Comparison of ENCODE assay signal across 8 mouse cellular contexts in genomic region chr4:148060120-148061085, GRCm38 (mm10). TPM values are rescaled to one million over a fixed set of nuclear protein-coding genes. Genes with fewer than 3 reads are reported as not detected.
DNase-seq lines count a peak whose midpoint lies in the region; ATAC-seq and TF ChIP-seq lines count a peak whose summit lies in the region.

No protein-coding gene starts in this region.

- H3K9ac ChIP-seq in limb, embryonic 12.5 days (replicated peaks) = no peak overlapping the region

- no peaks in the 10 kb centered on the region; the same call in none of the 2 replicates for H3K36me3 ChIP-seq in testis, adult 2 months (ENCODE audit: control insufficient read depth, insufficient read depth, low read length)
- peaks cover 38% of the 10 kb centered on the region for H3K36me3 ChIP-seq in limb, embryonic 12.5 days

- intact Hi-C loops in left cerebral cortex, postnatal 36 days (cut with DNase I) = no loop called here

- peaks cover 5% of the 10 kb centered on the region; the same call in 1 of the 2 replicates for H3K4me1 ChIP-seq in testis, adult 2 months (ENCODE audit: control insufficient read depth, insufficient read depth, low read length)
- no peaks in the 10 kb centered on the region for H3K4me1 ChIP-seq in bone marrow macrophage, adult 2 months (ENCODE audit: control insufficient read depth, insufficient read depth, low read length)
- no peaks in the 10 kb centered on the region for H3K4me1 ChIP-seq in limb, embryonic 12.5 days (replicated peaks)

- DNase-seq in testis, postnatal 14 days (ENCODE audit: low spot score) = no peak
- DNase-seq in heart, postnatal 4 days = peak; percentile 71
- peak; percentile 15 to 33 for DNase-seq in natural killer cell, adult 2 months (ENCODE audit: low spot score in 2 of 2)
- DNase-seq in left cerebral cortex, postnatal 36 days (ENCODE audit: low spot score in 2 of 2) = no peak
- DNase-seq in spleen, postnatal 36 days (ENCODE audit: low spot score in 2 of 2) = no peak

- H3K4me2 ChIP-seq in limb, embryonic 12.5 days = no peak overlapping the region

- H3K27me3 ChIP-seq in testis, adult 2 months (ENCODE audit: control insufficient read depth, insufficient read depth, low read length) = no peaks in the 10 kb centered on the region
- H3K27me3 ChIP-seq in limb, embryonic 12.5 days = no peaks in the 10 kb centered on the region

- peak; percentile 64; the same call in 1 of the 2 replicates for TF ChIP-seq CTCF in testis, adult 2 months (IDR thresholded peaks at IDR 0.05; ENCODE audit: control insufficient read depth, insufficient read depth, insufficient replicate concordance, low read depth, low read length)
- TF ChIP-seq CTCF in bone marrow macrophage, adult 2 months (IDR thresholded peaks at IDR 0.05; ENCODE audit: low read depth, low read length) = peak; percentile 34; the same call in 1 of the 2 replicates

- no peak for TF ChIP-seq POLR2A in testis, adult 2 months (IDR thresholded peaks at IDR 0.05; ENCODE audit: control insufficient read depth, low read depth, low read length)
- TF ChIP-seq POLR2A in bone marrow macrophage, adult 2 months (IDR thresholded peaks at IDR 0.05; ENCODE audit: borderline replicate concordance, low read depth, low read length) = no peak

- no peak overlapping the region for H3K27ac ChIP-seq in testis, adult 2 months (ENCODE audit: control insufficient read depth, insufficient read depth, low read depth, low read length)
- H3K27ac ChIP-seq in bone marrow macrophage, adult 2 months (ENCODE audit: insufficient read depth, low read depth, low read length) = no peak overlapping the region
- no peak overlapping the region for H3K27ac ChIP-seq in limb, embryonic 12.5 days

- peak; percentile 54; the same call in 1 of the 2 replicates for ATAC-seq in limb, embryonic 12.5 days (ENCODE audit: insufficient number of reproducible peaks, insufficient read depth, low FRiP score, low TSS enrichment, low read depth)

- no peak overlapping the region for H3K4me3 ChIP-seq in testis, adult 2 months (ENCODE audit: control insufficient read depth, low read depth, low read length)
- H3K4me3 ChIP-seq in bone marrow macrophage, adult 2 months (ENCODE audit: insufficient read depth, low read length) = no peak overlapping the region
- H3K4me3 ChIP-seq in limb, embryonic 12.5 days (replicated peaks) = no peak overlapping the region

- WGBS in limb, embryonic 12.5 days = 52% methylated on average over 13 of the region's 13 CpGs

- H3K9me3 ChIP-seq in limb, embryonic 12.5 days = no peaks in the 10 kb centered on the region

RNA-seq across cellular contexts. Expression of gene Mthfr, which starts 21.5 kb away (rescaled TPM):
- 31.8 and 34.7 TPM in 2 replicates for polyA plus RNA-seq in testis, adult 2 months (2012; rRNA removed)
- polyA plus RNA-seq in bone marrow macrophage, adult 2 months (2012; ENCODE audit: insufficient read depth, insufficient read length, missing spikeins) = 59.0 and 67.2 TPM in 2 replicates
- total RNA-seq in heart, postnatal 4 days (2021) = 10 to 100 TPM; 14.1 to 14.3 TPM
- polyA plus RNA-seq in limb, embryonic 12.5 days (2016; fragmentation: Nextera tagmentation; extraction: Ambion mirVana) = 27.3 and 28.9 TPM in 2 replicates
- 10 to 100 TPM; 26.6 to 38.0 TPM for total RNA-seq in left cerebral cortex, postnatal 36 days (2021)

RNA-seq across cellular contexts. Expression of gene Clcn6, which starts 21.8 kb away (rescaled TPM):
- 9.8 and 12.7 TPM in 2 replicates for polyA plus RNA-seq in testis, adult 2 months (2012; rRNA removed)
- polyA plus RNA-seq in bone marrow macrophage, adult 2 months (2012; ENCODE audit: insufficient read depth, insufficient read length, missing spikeins) = 8.2 and 9.0 TPM in 2 replicates
- total RNA-seq in heart, postnatal 4 days (2021) = 10 to 100 TPM; 15.8 to 16.3 TPM
- polyA plus RNA-seq in limb, embryonic 12.5 days (2016; fragmentation: Nextera tagmentation; extraction: Ambion mirVana) = 8.5 and 8.8 TPM in 2 replicates
- 10 to 100 TPM; 77.1 to 79.7 TPM for total RNA-seq in left cerebral cortex, postnatal 36 days (2021)

RNA-seq across cellular contexts. Expression of gene Agtrap, which starts 27.4 kb away (rescaled TPM):
- polyA plus RNA-seq in testis, adult 2 months (2012; rRNA removed) = 45.2 and 45.4 TPM in 2 replicates
- 34.0 and 34.7 TPM in 2 replicates for polyA plus RNA-seq in bone marrow macrophage, adult 2 months (2012; ENCODE audit: insufficient read depth, insufficient read length, missing spikeins)
- total RNA-seq in heart, postnatal 4 days (2021) = 10 to 100 TPM; 24.8 to 27.4 TPM
- 11.2 and 12.0 TPM in 2 replicates for polyA plus RNA-seq in limb, embryonic 12.5 days (2016; fragmentation: Nextera tagmentation; extraction: Ambion mirVana)
- total RNA-seq in left cerebral cortex, postnatal 36 days (2021) = 1 to 10 TPM; 5.9 to 7.7 TPM

RNA-seq across cellular contexts. Expression of gene Nppa, which starts 59.9 kb away (rescaled TPM):
- polyA plus RNA-seq in testis, adult 2 months (2012; rRNA removed) = not detected in 2 replicates
- polyA plus RNA-seq in bone marrow macrophage, adult 2 months (2012; ENCODE audit: insufficient read depth, insufficient read length, missing spikeins) = not detected in 2 replicates
- 1,000 to 10,000 TPM; 1,585 to 1,953 TPM for total RNA-seq in heart, postnatal 4 days (2021)
- polyA plus RNA-seq in limb, embryonic 12.5 days (2016; fragmentation: Nextera tagmentation; extraction: Ambion mirVana) = 0.74 and 1.5 TPM in 2 replicates
- not detected for total RNA-seq in left cerebral cortex, postnatal 36 days (2021)

Comparison
In these comparisons a context has a peak if more than half of its experiments do, and no peak if none do; other contexts are left out.
1. DNase-seq: peak in heart, postnatal 4 days (single experiment) and natural killer cell, adult 2 months (2 of 2); none in testis, postnatal 14 days (single experiment), left cerebral cortex, postnatal 36 days (0 of 2) and spleen, postnatal 36 days (0 of 2).